Mouse (Mus musculus): ENCODE measurements around the gene P2rx5.

DNA sequence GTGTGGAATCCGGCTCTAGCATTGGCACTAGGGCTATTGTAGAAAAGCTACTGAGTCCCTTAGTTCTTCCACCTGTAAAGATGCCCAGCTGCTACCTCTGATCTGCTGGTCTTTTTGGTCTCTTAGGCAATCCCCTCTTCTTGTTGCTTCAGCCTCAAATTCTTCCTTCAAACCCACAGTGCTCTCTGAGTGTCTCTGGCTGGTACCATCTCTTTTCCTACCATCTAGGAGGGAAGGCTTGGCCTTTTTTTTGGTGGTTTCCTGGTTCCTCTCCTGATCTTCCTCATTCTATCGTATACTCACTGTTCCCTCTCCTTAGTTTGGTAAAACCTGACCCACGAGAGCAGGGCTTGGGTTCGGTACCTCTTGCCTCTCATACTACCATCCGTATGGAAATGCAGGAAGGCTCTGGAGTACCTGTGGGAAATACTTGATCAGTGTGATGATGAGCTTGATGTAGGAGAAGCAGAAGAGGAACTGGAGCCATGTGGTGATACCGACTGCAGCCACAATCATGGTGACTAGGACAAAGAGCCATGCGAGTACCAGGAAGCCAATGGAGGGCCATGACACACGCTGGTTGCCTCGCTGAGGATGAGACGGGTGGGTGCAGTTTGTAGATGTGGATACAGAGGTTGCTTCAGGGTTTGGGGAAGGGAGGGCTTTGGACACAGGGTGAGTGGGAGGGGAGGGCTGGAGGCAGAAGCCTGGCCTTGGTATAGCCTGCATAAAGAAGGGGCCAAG is 25.8 kb downstream of the P2rx5 start:
- TF ChIP-seq CTCF (IDR thresholded peaks at IDR 0.05; ENCODE audit: control insufficient read depth, insufficient read depth, insufficient read length) (no peak), FOSL1 (IDR thresholded peaks at IDR 0.05; ENCODE audit: insufficient read depth, low read length, poor library complexity, severe bottlenecking) (no peak), CEBPB (IDR thresholded peaks at IDR 0.05; ENCODE audit: low read depth) (no peak), MYOD1 (IDR thresholded peaks at IDR 0.05; ENCODE audit: control insufficient read depth, insufficient read length, low read depth) (no peak), MAX (IDR thresholded peaks at IDR 0.05) (no peak), USF1 (IDR thresholded peaks at IDR 0.05; ENCODE audit: low read depth) (no peak), MYOG (IDR thresholded peaks at IDR 0.05; ENCODE audit: control insufficient read depth, extremely low read depth, insufficient read length) (no peak)
